27 mouse cellular contexts compared by ENCODE assay signal in the genomic region with DNA sequence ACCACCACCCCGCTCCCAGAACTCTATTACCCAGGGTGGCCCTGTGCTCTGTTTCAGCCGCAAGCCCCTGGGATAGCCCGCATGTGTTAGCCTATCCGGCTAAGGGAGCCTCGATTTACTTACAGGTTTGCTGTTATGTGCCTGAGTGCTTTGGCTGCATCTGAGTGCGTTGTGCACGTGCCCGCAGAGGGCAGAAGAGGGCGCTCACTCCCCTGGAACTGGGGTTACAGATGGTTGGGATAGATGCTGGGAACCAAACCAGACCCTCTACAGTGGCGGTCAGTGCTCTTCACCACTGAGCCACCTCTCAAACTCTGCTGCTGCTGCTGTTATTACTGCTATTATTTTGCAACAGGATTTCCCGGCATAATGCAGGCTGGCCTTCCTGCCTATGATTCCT. TPM values are rescaled to one million over a fixed set of nuclear protein-coding genes. Genes with fewer than 3 reads are reported as not detected.
DNase-seq lines count a peak whose midpoint lies in the region; ATAC-seq and TF ChIP-seq lines count a peak whose summit lies in the region.
"Had no signal": no experiment of that assay in that cellular context is flagged by ENCODE, and none has a peak within 500 bp of the region (broad histone marks: within the 10 kb centered on the region; RNA-seq: fewer than 3 reads in every experiment).

No protein-coding gene starts in this region.

- no peaks in the 10 kb centered on the region for H3K9me3 ChIP-seq in intestine, embryonic 15.5 days
- no peaks in the 10 kb centered on the region for H3K9me3 ChIP-seq in intestine, postnatal 0 days (ENCODE audit: control insufficient read depth)
- H3K9me3 ChIP-seq in liver, embryonic 14.5 days (ENCODE audit: control insufficient read depth, low read length) = no peaks in the 10 kb centered on the region
- no peaks in the 10 kb centered on the region for H3K9me3 ChIP-seq in liver, embryonic 12.5 days (replicated peaks)
- H3K9me3 ChIP-seq in E14TG2a.4 (ENCODE audit: low read length) (no peaks in the 10 kb centered on the region), MEL (replicated peaks; ENCODE audit: insufficient read depth, low read length) (no peaks in the 10 kb centered on the region)
- H3K9me3 ChIP-seq in heart, embryonic 12.5 days (replicated peaks) = no peaks in the 10 kb centered on the region
- H3K9me3 ChIP-seq: heart, embryonic 15.5 days; hindbrain, embryonic 10.5 days; hindbrain, embryonic 13.5 days had no signal

- H3K27me3 ChIP-seq in intestine, embryonic 15.5 days (replicated peaks) = no peaks in the 10 kb centered on the region
- no peaks in the 10 kb centered on the region for H3K27me3 ChIP-seq in intestine, postnatal 0 days (replicated peaks; ENCODE audit: control insufficient read depth, insufficient read depth, low read length)
- no peaks in the 10 kb centered on the region for H3K27me3 ChIP-seq in liver, embryonic 14.5 days (ENCODE audit: control insufficient read depth, insufficient read depth, low read length)
- H3K27me3 ChIP-seq in liver, embryonic 12.5 days (replicated peaks) = no peaks in the 10 kb centered on the region
- H3K27me3 ChIP-seq in E14TG2a.4 (ENCODE audit: insufficient read depth, low read length) = peaks cover 13% of the 10 kb centered on the region
- no peaks in the 10 kb centered on the region for H3K27me3 ChIP-seq in MEL (ENCODE audit: control insufficient read depth in 1 of 2, insufficient read depth in 2 of 2, low read length in 2 of 2)
- no peaks in the 10 kb centered on the region for H3K27me3 ChIP-seq in heart, embryonic 12.5 days (replicated peaks)
- H3K27me3 ChIP-seq: heart, embryonic 15.5 days; hindbrain, embryonic 13.5 days; Patski had no signal

- no peak for TF ChIP-seq POLR2A in MEL (IDR thresholded peaks at IDR 0.05; ENCODE audit: control insufficient read depth in 1 of 2, insufficient read depth in 1 of 2, low read depth in 1 of 2, low read length in 2 of 2, poor library complexity in 1 of 2)

- no peak for TF ChIP-seq EP300 in liver, embryonic 14.5 days (IDR thresholded peaks at IDR 0.05; ENCODE audit: low read depth)
- TF ChIP-seq EP300 in MEL (IDR thresholded peaks at IDR 0.05; ENCODE audit: low read depth in 1 of 2, low read length in 2 of 2) = no peak

- 95% methylated on average over 11 of the region's 11 CpGs for WGBS in intestine, embryonic 15.5 days
- WGBS in intestine, postnatal 0 days = 97% methylated on average over 11 of the region's 11 CpGs
- 87% methylated on average over 11 of the region's 11 CpGs for WGBS in liver, embryonic 14.5 days (ENCODE audit: insufficient replicate concordance)
- 88% methylated on average over 11 of the region's 11 CpGs for WGBS in liver, embryonic 12.5 days (ENCODE audit: insufficient replicate concordance)
- 96% methylated on average over 11 of the region's 11 CpGs for WGBS in heart, embryonic 12.5 days

- ATAC-seq in intestine, embryonic 15.5 days = 0 out of 2 replicates have a peak, but pooled peaks have one; percentile 25
- ATAC-seq in intestine, postnatal 0 days = no peak
- no peak for ATAC-seq in liver, embryonic 14.5 days (ENCODE audit: insufficient read depth)
- ATAC-seq in liver, embryonic 12.5 days = no peak
- ATAC-seq in heart, embryonic 12.5 days (ENCODE audit: insufficient number of reproducible peaks, low FRiP score) = no peak
- ATAC-seq: activated CD4-positive, CD25-positive, alpha-beta regulatory T cell, adult 4 months; forebrain, embryonic 14.5 days; forebrain, postnatal 0 days; hindbrain, embryonic 16.5 days; Patski had no signal

- TF ChIP-seq CTCF in intestine, postnatal 0 days (IDR thresholded peaks at IDR 0.05; ENCODE audit: low read depth) = no peak
- TF ChIP-seq CTCF in liver, embryonic 14.5 days (IDR thresholded peaks at IDR 0.05; ENCODE audit: low read depth) = peak; percentile 31; the same call in 1 of the 2 replicates
- TF ChIP-seq CTCF in E14TG2a.4 (conservative IDR thresholded peaks at IDR 0.05; ENCODE audit: low read length) (no peak), MEL (IDR thresholded peaks at IDR 0.05 in 2 of 3, conservative IDR thresholded peaks at IDR 0.05 in 1 of 3; ENCODE audit: control insufficient read depth in 1 of 3, insufficient read depth in 1 of 3, low read depth in 2 of 3, low read length in 3 of 3, poor library complexity in 1 of 3, severe bottlenecking in 1 of 3) (peak; percentile 13 to 53 (median 37); a peak in 4 of 6 replicates)

- H3K79me2 ChIP-seq in MEL (ENCODE audit: control insufficient read depth, insufficient read depth, low read length, poor library complexity) = peaks cover 19% of the 10 kb centered on the region

- no peak for DNase-seq in liver, embryonic 14.5 days (ENCODE audit: low read depth in 3 of 3, low spot score in 3 of 3)
- DNase-seq in MEL (ENCODE audit: low read depth, low spot score) (peak; percentile 23), adipocyte (ENCODE audit: low spot score) (no peak)
- DNase-seq: adrenal gland, postnatal 10 days; adrenal gland, postnatal 36 days; cerebellum, adult 18-20 months; cerebellum, adult 9-10 months; cerebellum, postnatal 14 days; forebrain, postnatal 0 days; gastrocnemius, adult 2 months; gastrocnemius, postnatal 14 days; heart, adult 11 months; heart, postnatal 10 days; heart, postnatal 36 days had no signal

- no peak overlapping the region for H3K9ac ChIP-seq in intestine, embryonic 15.5 days
- H3K9ac ChIP-seq in intestine, postnatal 0 days (ENCODE audit: low read depth, low read length) = no peak overlapping the region
- H3K9ac ChIP-seq in liver, embryonic 14.5 days (replicated peaks) = no peak overlapping the region
- H3K9ac ChIP-seq in liver, embryonic 12.5 days = no peak overlapping the region
- no peak overlapping the region for H3K9ac ChIP-seq in MEL (ENCODE audit: control insufficient read depth, low read depth, low read length, poor library complexity, severe bottlenecking)
- H3K9ac ChIP-seq in heart, embryonic 12.5 days = no peak overlapping the region
- H3K9ac ChIP-seq: forebrain, postnatal 0 days; heart, embryonic 15.5 days; hindbrain, embryonic 13.5 days had no signal

- no peak overlapping the region for H3K27ac ChIP-seq in intestine, embryonic 15.5 days
- no peak overlapping the region for H3K27ac ChIP-seq in intestine, postnatal 0 days (ENCODE audit: low read depth, low read length)
- H3K27ac ChIP-seq in liver, embryonic 14.5 days = no peak overlapping the region
- H3K27ac ChIP-seq in liver, embryonic 12.5 days = no peak overlapping the region
- H3K27ac ChIP-seq in MEL (ENCODE audit: control insufficient read depth, low read depth, low read length) = no peak overlapping the region
- no peak overlapping the region for H3K27ac ChIP-seq in heart, embryonic 12.5 days (ENCODE audit: poor library complexity, severe bottlenecking)
- H3K27ac ChIP-seq: gastrocnemius, adult 2 months; heart, embryonic 15.5 days; hindbrain, embryonic 10.5 days; hindbrain, embryonic 13.5 days had no signal

- H3K36me3 ChIP-seq in intestine, embryonic 15.5 days = no peaks in the 10 kb centered on the region; the same call in 1 of the 2 replicates
- H3K36me3 ChIP-seq in intestine, postnatal 0 days (ENCODE audit: control insufficient read depth, insufficient read depth) = peaks cover 3% of the 10 kb centered on the region; the same call in 1 of the 2 replicates
- peaks cover 16% of the 10 kb centered on the region for H3K36me3 ChIP-seq in liver, embryonic 14.5 days (replicated peaks; ENCODE audit: control insufficient read depth, insufficient read depth, low read depth)
- H3K36me3 ChIP-seq in liver, embryonic 12.5 days = peaks cover 90% of the 10 kb centered on the region
- H3K36me3 ChIP-seq in E14TG2a.4 (ENCODE audit: insufficient read depth, low read length) (no peaks in the 10 kb centered on the region), MEL (ENCODE audit: control insufficient read depth in 1 of 2, insufficient read depth in 2 of 2, low read length in 2 of 2) (peaks cover 0 to 15% of the 10 kb centered on the region in 2 experiments; a peak in 2 of 4 replicates)
- H3K36me3 ChIP-seq in heart, embryonic 12.5 days = peaks cover 47% of the 10 kb centered on the region

- H3K4me3 ChIP-seq in intestine, embryonic 15.5 days (replicated peaks) = no peak overlapping the region
- no peak overlapping the region for H3K4me3 ChIP-seq in intestine, postnatal 0 days (ENCODE audit: low read depth, low read length)
- no peak overlapping the region for H3K4me3 ChIP-seq in liver, embryonic 14.5 days (ENCODE audit: insufficient read depth in 1 of 2, low read depth in 2 of 2, low read length in 2 of 2)
- no peak overlapping the region for H3K4me3 ChIP-seq in liver, embryonic 12.5 days
- H3K4me3 ChIP-seq in E14TG2a.4 (replicated peaks; ENCODE audit: low read length) (peak overlapping the region; percentile 30), MEL (ENCODE audit: control insufficient read depth in 1 of 2, insufficient read depth in 1 of 2, low read depth in 2 of 2, low read length in 2 of 2) (no peak overlapping the region)
- no peak overlapping the region for H3K4me3 ChIP-seq in heart, embryonic 12.5 days
- H3K4me3 ChIP-seq: gastrocnemius, adult 2 months; heart, embryonic 15.5 days; hindbrain, embryonic 10.5 days; hindbrain, embryonic 13.5 days had no signal

- TF ChIP-seq RAD21 in MEL (IDR thresholded peaks at IDR 0.05; ENCODE audit: low read depth, low read length) = no peak

- no peak overlapping the region for H3K4me2 ChIP-seq in intestine, embryonic 15.5 days (replicated peaks)
- no peak overlapping the region for H3K4me2 ChIP-seq in intestine, postnatal 0 days (replicated peaks; ENCODE audit: low read depth)
- no peak overlapping the region for H3K4me2 ChIP-seq in liver, embryonic 14.5 days (ENCODE audit: low read depth)
- H3K4me2 ChIP-seq in liver, embryonic 12.5 days = no peak overlapping the region
- H3K4me2 ChIP-seq in heart, embryonic 12.5 days = no peak overlapping the region
- H3K4me2 ChIP-seq: heart, embryonic 11.5 days; heart, embryonic 15.5 days; hindbrain, embryonic 13.5 days had no signal

- H3K4me1 ChIP-seq in intestine, embryonic 15.5 days (replicated peaks) = no peaks in the 10 kb centered on the region
- H3K4me1 ChIP-seq in intestine, postnatal 0 days (replicated peaks; ENCODE audit: control insufficient read depth, insufficient read depth, low read length) = no peaks in the 10 kb centered on the region
- peaks cover 3 to 4% of the 10 kb centered on the region in 2 experiments for H3K4me1 ChIP-seq in liver, embryonic 14.5 days (replicated peaks; ENCODE audit: control insufficient read depth in 2 of 2, insufficient read depth in 2 of 2, low read length in 1 of 2)
- peaks cover 8% of the 10 kb centered on the region for H3K4me1 ChIP-seq in liver, embryonic 12.5 days
- H3K4me1 ChIP-seq in E14TG2a.4 (replicated peaks; ENCODE audit: low read depth, low read length) (peaks cover 48% of the 10 kb centered on the region), MEL (ENCODE audit: control insufficient read depth in 1 of 2, insufficient read depth in 2 of 2, low read length in 2 of 2) (no peaks in the 10 kb centered on the region)
- 0 out of 2 replicates have a peak, but pooled peaks cover 5% of the 10 kb centered on the region for H3K4me1 ChIP-seq in heart, embryonic 12.5 days (replicated peaks)
- H3K4me1 ChIP-seq: hindbrain, embryonic 13.5 days had no signal

RNA-seq across cellular contexts. Expression of gene Bag2, which starts 8.5 kb away (rescaled TPM):
- 55.8 and 56.3 TPM in 2 replicates for polyA plus RNA-seq in intestine, embryonic 15.5 days (2015; fragmentation: Nextera tagmentation; extraction: Ambion mirVana)
- 26.0 and 27.4 TPM in 2 replicates for polyA plus RNA-seq in intestine, postnatal 0 days (2015; fragmentation: Nextera tagmentation; extraction: Ambion mirVana)
- polyA plus RNA-seq in liver, embryonic 14.5 days (2012; rRNA removed) = 27.5 and 30.2 TPM in 2 replicates
- 45.4 and 45.9 TPM in 2 replicates for polyA plus RNA-seq in liver, embryonic 14.5 days (2014; fragmentation: Nextera tagmentation; extraction: Ambion mirVana)
- 75.9 and 87.7 TPM in 2 replicates for polyA plus RNA-seq in liver, embryonic 12.5 days (2016; fragmentation: Nextera tagmentation; extraction: Ambion mirVana)
- total RNA-seq in MEL (2012; rRNA removed) = 61.7 and 74.2 TPM in 2 replicates
- polyA plus RNA-seq in MEL (2012; ENCODE audit: insufficient read depth in 1 of 2, insufficient read length in 2 of 2, low read depth in 1 of 2, low replicate concordance in 2 of 2, missing spikeins in 1 of 2) = 10 to 100 TPM in 1 of 2 experiments, not detected in 1; 88.8 TPM
- polyA plus RNA-seq in heart, embryonic 12.5 days (2016; fragmentation: Nextera tagmentation; extraction: Ambion mirVana) = 80.2 and 83.1 TPM in 2 replicates

RNA-seq across cellular contexts. Expression of gene Rab23, which starts 29.4 kb away (rescaled TPM):
- 18.1 and 19.1 TPM in 2 replicates for polyA plus RNA-seq in intestine, embryonic 15.5 days (2015; fragmentation: Nextera tagmentation; extraction: Ambion mirVana)
- 9.7 and 11.5 TPM in 2 replicates for polyA plus RNA-seq in intestine, postnatal 0 days (2015; fragmentation: Nextera tagmentation; extraction: Ambion mirVana)
- polyA plus RNA-seq in liver, embryonic 14.5 days (2012; rRNA removed) = 2.1 and 2.5 TPM in 2 replicates
- 2.9 and 3.8 TPM in 2 replicates for polyA plus RNA-seq in liver, embryonic 14.5 days (2014; fragmentation: Nextera tagmentation; extraction: Ambion mirVana)
- 8.4 and 8.9 TPM in 2 replicates for polyA plus RNA-seq in liver, embryonic 12.5 days (2016; fragmentation: Nextera tagmentation; extraction: Ambion mirVana)
- 3.2 and 4.0 TPM in 2 replicates for total RNA-seq in MEL (2012; rRNA removed)
- polyA plus RNA-seq in MEL (2012; ENCODE audit: insufficient read depth in 1 of 2, insufficient read length in 2 of 2, low read depth in 1 of 2, low replicate concordance in 2 of 2, missing spikeins in 1 of 2) = 1 to 10 TPM in 1 of 2 experiments, not detected in 1; 9.9 TPM
- polyA plus RNA-seq in heart, embryonic 12.5 days (2016; fragmentation: Nextera tagmentation; extraction: Ambion mirVana) = 14.7 and 18.9 TPM in 2 replicates

Comparison
In these comparisons a context has a peak if more than half of its experiments do, and no peak if none do; other contexts are left out.
1. CTCF ChIP-seq: peak in liver, embryonic 14.5 days (single experiment) and MEL (3 of 3); none in intestine, postnatal 0 days (single experiment) and E14TG2a.4 (single experiment).